Mouse (Mus musculus) embryonic facial prominence, embryonic 15.5 days (tissue): ENCODE measurements around the gene Rims1. TPM values are rescaled to one million over a fixed set of nuclear protein-coding genes. Genes with fewer than 3 reads are reported as not detected.

ENCODE experiments used
- ATAC-seq: fragments of 200-750 bp; cut with Nextera tagmentation; 2 replicates; pipeline ENCODE4 v1.8.0; 2017; ENCODE audit warnings: low read depth, moderate TSS enrichment; ENCODE audit not compliant: insufficient number of reproducible peaks, low FRiP score, low TSS enrichment
- H3K27ac ChIP-seq: fragments of 300-500 bp; sonication (generic); replicated peaks from 2 replicates; pipeline ENCODE4 v1.5.1; 2015; ENCODE audit warnings: mild to moderate bottlenecking, inconsistent platforms
- H3K27me3 ChIP-seq: fragments of 300-500 bp; sonication (generic); 2 replicates; pipeline ENCODE4 v1.6.1; 2015; ENCODE audit warnings: inconsistent platforms
- H3K36me3 ChIP-seq: fragments of 300-500 bp; sonication (generic); 2 replicates; pipeline ENCODE4 v1.6.1; 2015; ENCODE audit warnings: mild to moderate bottlenecking, inconsistent platforms
- H3K4me1 ChIP-seq: fragments of 300-500 bp; sonication (generic); 2 replicates; pipeline ENCODE4 v1.6.1; 2015; ENCODE audit warnings: inconsistent platforms
- H3K4me2 ChIP-seq: fragments of 300-500 bp; sonication (generic); replicated peaks from 2 replicates; pipeline ENCODE4 v1.6.1; 2015; ENCODE audit warnings: mild to moderate bottlenecking, inconsistent platforms
- H3K4me3 ChIP-seq: fragments of 300-500 bp; sonication (generic); replicated peaks from 2 replicates; pipeline ENCODE4 v1.5.1; 2015; ENCODE audit warnings: mild to moderate bottlenecking, inconsistent platforms
- H3K9ac ChIP-seq: fragments of 300-500 bp; sonication (generic); 2 replicates; pipeline ENCODE4 v1.6.1; 2015; ENCODE audit warnings: inconsistent platforms
- H3K9me3 ChIP-seq: fragments of 300-500 bp; sonication (generic); replicated peaks from 2 replicates; pipeline ENCODE4 v1.6.1; 2016; ENCODE audit warnings: inconsistent platforms
- WGBS: fragments of 180-500 bp; shearing (Covaris S2); methylation state at CpG from one replicate; pipeline ENCODE4 v1.1.7; 2015; 5-methylcytosine and 5-hydroxymethylcytosine counted together
- polyA plus RNA-seq: library from polyadenylated mRNA; unstranded; fragments of >200 nt; fragmentation: Nextera tagmentation; extraction: Ambion mirVana; gene quantifications from 2 replicates; pipeline ENCODE4 v1.2.1, GENCODE M21; 2015

The Rims1 gene
- polyA plus RNA-seq, 1 experiment from 2014 or later, result 1.9 TPM

GRCm38 (mm10) chr1:22508735-22509615 lies 296.8 kb downstream of the Rims1 start:
- H3K9me3 ChIP-seq, result no peaks in the 10 kb centered on the region
- ATAC-seq, result no peak
- no peaks in the 10 kb centered on the region for H3K36me3 ChIP-seq
- H3K4me2 ChIP-seq, result no peak overlapping the region
- H3K4me1 ChIP-seq, result no peaks in the 10 kb centered on the region
- no peak overlapping the region for H3K9ac ChIP-seq
- no peaks in the 10 kb centered on the region for H3K27me3 ChIP-seq
- no peak overlapping the region for H3K27ac ChIP-seq
- H3K4me3 ChIP-seq, result no peak overlapping the region
- 59% methylated on average over 11 of the region's 11 CpGs for WGBS

- Histone ChIP-seq H3K4me1 (no peaks in the 10 kb centered on the region), H3K4me2 (no peak overlapping the region), H3K9ac (no peak overlapping the region), H3K9me3 (no peaks in the 10 kb centered on the region), H3K27me3 (no peaks in the 10 kb centered on the region), H3K36me3 (no peaks in the 10 kb centered on the region), H3K27ac (no peak overlapping the region), H3K4me3 (no peak overlapping the region)
- no peak for ATAC-seq
- 46% methylated on average over 7 of the region's 7 CpGs for WGBS
Observed at GRCm38 (mm10) chr1:22487270-22487864, 318.4 kb downstream of the Rims1 start.

DNA sequence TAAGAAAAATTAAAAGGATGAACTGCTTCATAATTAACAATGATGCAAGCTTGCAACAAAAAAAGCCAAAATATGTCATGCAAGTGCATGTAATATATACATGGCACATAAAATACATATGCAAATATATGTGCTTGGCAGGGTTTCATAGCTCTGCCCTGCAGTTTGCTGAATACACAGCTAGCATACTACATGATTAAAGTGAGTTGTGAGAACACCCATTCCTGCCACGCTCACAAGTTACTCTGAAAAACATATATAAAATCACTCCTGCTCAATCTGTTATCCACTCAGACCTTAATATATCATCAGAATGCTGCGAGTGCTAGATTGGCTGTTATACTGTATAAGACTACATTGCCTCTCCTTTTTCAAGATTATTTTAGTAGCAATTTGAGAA lies 329.6 kb downstream of the Rims1 start:
- Histone ChIP-seq H3K4me3 (no peak overlapping the region), H3K27ac (no peak overlapping the region), H3K9me3 (no peaks in the 10 kb centered on the region), H3K4me1 (no peaks in the 10 kb centered on the region), H3K9ac (no peak overlapping the region), H3K27me3 (no peaks in the 10 kb centered on the region), H3K4me2 (no peak overlapping the region), H3K36me3 (no peaks in the 10 kb centered on the region)
- WGBS, result 73% methylated on average over 2 of the region's 2 CpGs
- ATAC-seq, result no peak

DNA sequence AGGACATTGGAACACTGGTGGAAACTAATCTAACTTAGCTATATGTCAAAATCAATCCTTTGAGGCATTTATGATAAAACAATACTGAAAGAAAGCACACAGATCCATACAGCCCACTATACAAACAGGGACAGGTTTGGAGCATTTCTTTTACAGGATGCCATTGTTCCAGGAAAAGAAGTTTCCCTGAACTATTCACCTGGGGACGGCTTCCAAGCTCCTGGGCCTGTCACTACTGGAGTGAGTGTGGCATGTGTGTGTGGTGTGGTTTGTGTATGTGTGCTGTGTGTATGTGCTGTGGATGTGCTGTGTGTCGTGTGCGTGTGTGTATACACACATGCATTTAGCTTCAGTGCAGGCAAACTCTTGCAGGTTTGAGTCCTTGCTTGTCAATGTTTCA lies 338.8 kb downstream of the Rims1 start:
- H3K36me3 ChIP-seq, result no peaks in the 10 kb centered on the region
- H3K9ac ChIP-seq, result no peak overlapping the region
- H3K27me3 ChIP-seq, result no peaks in the 10 kb centered on the region
- ATAC-seq, result no peak
- no peak overlapping the region for H3K27ac ChIP-seq
- no peak overlapping the region for H3K4me2 ChIP-seq
- 83% methylated on average over 3 of the region's 3 CpGs for WGBS
- H3K4me1 ChIP-seq, result no peaks in the 10 kb centered on the region
- H3K4me3 ChIP-seq, result no peak overlapping the region
- no peaks in the 10 kb centered on the region for H3K9me3 ChIP-seq

DNA sequence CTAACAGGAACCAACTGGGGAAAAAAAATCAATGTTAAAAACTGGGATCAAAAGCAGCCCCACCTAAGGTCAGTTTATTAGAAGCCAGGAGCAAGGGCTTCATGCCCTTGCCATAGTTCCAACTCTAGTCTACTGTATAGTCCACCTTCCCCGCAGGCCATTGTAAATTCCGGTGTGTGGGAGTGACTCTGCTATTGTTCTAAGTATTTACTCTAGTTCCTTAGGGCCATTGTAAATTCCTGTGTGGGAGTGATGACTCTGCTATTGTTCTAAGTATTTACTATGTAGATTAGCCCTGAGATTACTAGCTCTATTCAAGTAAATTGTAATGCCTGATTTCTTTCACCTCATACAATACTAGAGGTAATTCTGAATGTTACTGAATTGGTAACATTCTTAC lies 339.2 kb downstream of the Rims1 start:
- H3K9ac ChIP-seq, result no peak overlapping the region
- no peaks in the 10 kb centered on the region for H3K4me1 ChIP-seq
- H3K27ac ChIP-seq, result no peak overlapping the region
- H3K27me3 ChIP-seq, result no peaks in the 10 kb centered on the region
- H3K4me3 ChIP-seq, result no peak overlapping the region
- no peaks in the 10 kb centered on the region for H3K36me3 ChIP-seq
- WGBS, result 53% methylated on average over 2 of the region's 2 CpGs
- H3K9me3 ChIP-seq, result no peaks in the 10 kb centered on the region
- no peak overlapping the region for H3K4me2 ChIP-seq
- ATAC-seq, result no peak

DNA sequence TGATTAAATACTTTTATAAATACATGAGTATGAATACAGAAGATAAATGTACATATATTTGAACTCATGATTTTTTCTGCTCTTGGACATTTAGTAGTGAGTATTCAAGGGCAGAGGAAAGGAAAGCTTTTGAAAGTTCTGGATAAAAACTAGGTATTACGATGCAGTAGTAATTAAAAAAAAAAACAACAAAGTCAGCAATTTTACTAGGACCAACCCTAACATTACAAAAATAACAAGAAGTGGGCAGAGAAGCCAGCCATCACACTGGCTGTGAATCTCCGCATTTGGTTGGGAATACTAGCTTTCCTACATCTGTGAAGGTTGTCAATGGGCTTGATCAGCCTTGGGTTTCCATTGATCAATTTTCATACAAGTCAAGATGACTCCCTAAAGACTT lies 381.8 kb downstream of the Rims1 start:
- ATAC-seq, result no peak
- no peak overlapping the region for H3K4me3 ChIP-seq
- H3K4me2 ChIP-seq, result no peak overlapping the region
- H3K9me3 ChIP-seq, result no peaks in the 10 kb centered on the region
- 88% methylated on average over 2 of the region's 2 CpGs for WGBS
- no peaks in the 10 kb centered on the region for H3K36me3 ChIP-seq
- no peaks in the 10 kb centered on the region for H3K4me1 ChIP-seq
- H3K27ac ChIP-seq, result no peak overlapping the region
- no peaks in the 10 kb centered on the region for H3K27me3 ChIP-seq
- no peak overlapping the region for H3K9ac ChIP-seq

DNA sequence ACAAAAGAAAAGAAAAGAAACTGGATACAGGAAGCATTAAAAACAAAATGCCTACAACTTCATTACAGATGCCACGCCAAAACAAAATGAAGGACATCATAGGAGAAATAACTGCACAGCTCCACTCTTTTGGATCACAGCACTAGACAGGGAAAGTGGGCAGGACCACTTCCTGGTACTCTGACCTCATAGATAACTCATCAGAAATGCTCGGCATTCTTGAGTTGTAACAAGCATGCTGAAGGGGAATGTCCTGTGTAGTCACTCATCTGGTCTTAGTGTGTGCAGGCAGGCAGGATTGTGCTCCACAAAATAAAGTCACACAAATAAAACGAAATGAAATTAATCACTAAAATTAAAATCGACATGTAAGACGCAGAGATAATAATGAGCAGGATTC lies 383.7 kb downstream of the Rims1 start:
- 62% methylated on average over 5 of the region's 5 CpGs for WGBS
- no peaks in the 10 kb centered on the region for H3K9me3 ChIP-seq
- H3K36me3 ChIP-seq, result no peaks in the 10 kb centered on the region
- H3K4me2 ChIP-seq, result no peak overlapping the region
- H3K4me1 ChIP-seq, result no peaks in the 10 kb centered on the region
- H3K4me3 ChIP-seq, result no peak overlapping the region
- H3K9ac ChIP-seq, result no peak overlapping the region
- no peaks in the 10 kb centered on the region for H3K27me3 ChIP-seq
- no peak for ATAC-seq
- no peak overlapping the region for H3K27ac ChIP-seq

GRCm38 (mm10) chr1:22410173-22410572 lies 395.6 kb downstream of the Rims1 start:
- Histone ChIP-seq H3K27me3 (no peaks in the 10 kb centered on the region), H3K4me1 (no peaks in the 10 kb centered on the region), H3K4me3 (no peak overlapping the region), H3K27ac (no peak overlapping the region), H3K9me3 (no peaks in the 10 kb centered on the region), H3K9ac (no peak overlapping the region), H3K4me2 (no peak overlapping the region), H3K36me3 (no peaks in the 10 kb centered on the region)
- ATAC-seq, result no peak
- WGBS, result 81% methylated on average over 7 of the region's 7 CpGs

DNA sequence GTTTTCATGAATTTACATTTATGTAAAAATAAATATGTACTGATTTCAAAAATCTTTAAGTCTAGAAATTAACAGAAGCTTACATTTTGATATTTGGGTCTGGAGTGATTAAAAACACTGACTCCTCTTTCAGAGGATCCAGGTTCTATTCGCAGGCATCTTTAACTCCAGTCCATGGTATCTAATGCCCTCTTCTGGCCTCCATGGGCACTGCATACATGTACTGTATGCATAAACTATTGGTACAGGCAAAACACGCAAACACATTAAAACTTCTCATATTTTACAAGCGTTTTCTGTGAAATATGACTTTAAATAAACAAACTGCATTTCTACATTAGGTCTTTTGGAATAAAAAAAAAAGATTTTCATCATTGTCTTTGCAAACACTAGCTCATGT lies 419.4 kb downstream of the Rims1 start:
- Histone ChIP-seq H3K4me3 (no peak overlapping the region), H3K4me1 (no peaks in the 10 kb centered on the region), H3K9me3 (no peaks in the 10 kb centered on the region), H3K27me3 (no peaks in the 10 kb centered on the region), H3K36me3 (no peaks in the 10 kb centered on the region), H3K4me2 (no peak overlapping the region), H3K9ac (no peak overlapping the region), H3K27ac (no peak overlapping the region)
- ATAC-seq, result no peak
- WGBS, result 73% methylated on average over 3 of the region's 3 CpGs

DNA sequence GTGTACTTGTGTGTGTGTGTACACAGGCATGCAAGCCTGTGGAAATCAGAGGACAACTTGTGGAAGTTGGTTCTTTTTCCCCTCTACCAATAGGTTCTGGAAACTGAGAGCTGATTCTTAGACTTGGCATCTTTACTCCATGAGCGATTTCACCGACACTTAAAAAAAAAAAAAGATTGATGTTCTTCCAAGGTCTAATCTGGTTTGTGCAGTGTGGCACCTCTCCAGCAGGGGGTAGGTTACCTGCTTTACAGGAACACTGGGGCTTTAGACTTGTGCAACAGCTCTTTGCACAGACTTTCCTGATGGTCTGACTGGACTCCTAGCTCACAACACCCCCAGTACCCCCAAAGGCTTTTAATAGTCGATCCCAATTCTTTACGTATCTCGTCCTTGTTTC lies 428.1 kb downstream of the Rims1 start:
- Histone ChIP-seq H3K4me1 (no peaks in the 10 kb centered on the region), H3K27ac (no peak overlapping the region), H3K9me3 (no peaks in the 10 kb centered on the region), H3K36me3 (no peaks in the 10 kb centered on the region), H3K9ac (no peak overlapping the region), H3K4me2 (no peak overlapping the region), H3K27me3 (no peaks in the 10 kb centered on the region), H3K4me3 (no peak overlapping the region)
- ATAC-seq, result no peak
- WGBS, result 70% methylated on average over 5 of the region's 5 CpGs

- H3K27me3 ChIP-seq, result no peaks in the 10 kb centered on the region
- no peaks in the 10 kb centered on the region for H3K9me3 ChIP-seq
- H3K4me3 ChIP-seq, result no peak overlapping the region
- no peak overlapping the region for H3K9ac ChIP-seq
- no peak for ATAC-seq
- 43% methylated on average over 6 of the region's 6 CpGs for WGBS
- H3K36me3 ChIP-seq, result no peaks in the 10 kb centered on the region
- H3K4me2 ChIP-seq, result no peak overlapping the region
- H3K27ac ChIP-seq, result no peak overlapping the region
- no peaks in the 10 kb centered on the region for H3K4me1 ChIP-seq
Observed at GRCm38 (mm10) chr1:22377062-22377461, 428.7 kb downstream of the Rims1 start.

GRCm38 (mm10) chr1:22356209-22356608 lies 449.6 kb downstream of the Rims1 start:
- no peak overlapping the region for H3K4me2 ChIP-seq
- no peak overlapping the region for H3K9ac ChIP-seq
- no peaks in the 10 kb centered on the region for H3K4me1 ChIP-seq
- no peak overlapping the region for H3K4me3 ChIP-seq
- ATAC-seq, result no peak
- no peaks in the 10 kb centered on the region for H3K27me3 ChIP-seq
- no peaks in the 10 kb centered on the region for H3K9me3 ChIP-seq
- 88% methylated on average over 2 of the region's 2 CpGs for WGBS
- H3K36me3 ChIP-seq, result no peaks in the 10 kb centered on the region
- no peak overlapping the region for H3K27ac ChIP-seq
